Mouse (Mus musculus) heart, adult 2 months (tissue): ENCODE measurements around the gene Vwc2.

Experiments used
- CTCF ChIP-seq: fragments of 200-600 bp; IDR thresholded peaks from 2 replicates; pipeline ENCODE4 v1.8.1; 2022; ENCODE audit warnings: antibody characterized with exemption, mild to moderate bottlenecking, moderate library complexity
- EP300 ChIP-seq: fragments of 200-500 bp; IDR thresholded peaks from 2 replicates; pipeline ENCODE4 v1.6.1; 2011; ENCODE audit warnings: low read depth, low read length, control low read depth; ENCODE audit not compliant: insufficient read depth
- POLR2A ChIP-seq: fragments of 200-500 bp; IDR thresholded peaks from 2 replicates; pipeline ENCODE4 v1.6.1; 2011; ENCODE audit warnings: mild to moderate bottlenecking, low read depth, low read length, control low read depth; ENCODE audit not compliant: insufficient read depth

DNA sequence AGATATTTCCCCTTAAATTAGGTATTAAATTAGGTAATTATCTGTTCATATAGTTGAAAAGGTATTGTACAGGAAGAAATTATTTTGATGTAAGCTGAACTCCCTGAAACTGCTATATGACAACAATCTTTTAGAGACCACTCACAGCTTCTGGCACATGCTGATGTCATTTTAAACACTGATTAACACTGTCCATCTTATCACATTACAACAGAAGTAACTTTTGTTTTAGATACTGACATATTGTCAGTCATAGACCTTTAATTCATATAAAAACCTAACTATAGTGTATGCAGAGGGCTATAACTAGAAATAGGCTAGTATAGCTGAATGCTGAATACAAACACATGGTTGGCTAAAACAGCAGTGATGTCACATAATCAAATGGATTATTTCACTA lies 166.1 kb downstream of the Vwc2 start:
- TF ChIP-seq CTCF, result no peak
- TF ChIP-seq POLR2A, result no peak
- TF ChIP-seq EP300, result no peak
